Mouse (Mus musculus) adrenal gland, postnatal 14 days (tissue): ENCODE data around the gene Fry. TPM values are rescaled to one million over a fixed set of nuclear protein-coding genes. Genes with fewer than 3 reads are reported as not detected.

Source experiments
- DNase-seq: peaks from one replicate; pipeline ENCODE4 v3.0.0; 2021; ENCODE audit warnings: mixed read lengths
- total RNA-seq: library from RNA; stranded (reverse); gene quantifications from 2 replicates; pipeline ENCODE4 v1.2.3, GENCODE M21; 2021

The Fry gene
- total RNA-seq, 1 experiment from 2014 or later, result 39.4 TPM

DNA sequence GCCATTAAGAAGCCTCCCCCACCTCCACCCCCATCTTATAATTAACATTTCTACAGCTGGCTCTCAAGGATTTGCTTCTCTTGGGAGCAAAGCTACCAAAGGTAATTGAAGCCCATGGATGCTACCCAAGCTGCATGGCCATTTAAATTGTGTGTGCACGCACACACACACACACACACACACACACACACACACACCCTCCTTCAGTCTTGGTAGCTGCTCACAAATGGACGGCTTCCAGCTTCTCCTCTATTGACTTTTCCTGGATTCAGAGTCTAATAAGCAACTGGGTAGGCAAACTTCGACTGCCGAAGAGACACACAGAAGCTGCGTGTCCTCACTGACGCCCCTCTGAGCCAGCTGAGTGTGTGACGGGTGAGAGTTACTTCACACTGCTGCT lies 11.7 kb downstream of the Fry start:
- no peak for DNase-seq

DNA sequence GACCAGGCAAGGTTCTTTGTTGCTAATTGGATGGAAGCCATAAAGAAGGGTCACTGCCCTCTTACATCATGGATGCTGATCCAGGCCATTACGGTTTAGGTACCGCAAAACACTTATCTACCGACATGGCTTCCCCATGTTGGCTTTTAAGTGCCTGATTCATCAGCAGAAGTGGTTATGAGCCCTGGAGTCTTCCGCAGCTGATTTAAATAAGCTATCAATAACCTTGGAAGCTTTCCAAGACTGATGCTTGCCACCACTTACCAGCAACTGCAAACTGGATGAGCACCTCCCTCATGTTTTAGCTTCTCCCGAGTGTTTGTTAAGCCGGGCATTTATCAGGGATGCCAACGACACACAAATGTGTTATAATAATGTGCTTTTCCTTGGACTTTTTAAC lies 12.7 kb downstream of the Fry start:
- DNase-seq, result no peak

DNA sequence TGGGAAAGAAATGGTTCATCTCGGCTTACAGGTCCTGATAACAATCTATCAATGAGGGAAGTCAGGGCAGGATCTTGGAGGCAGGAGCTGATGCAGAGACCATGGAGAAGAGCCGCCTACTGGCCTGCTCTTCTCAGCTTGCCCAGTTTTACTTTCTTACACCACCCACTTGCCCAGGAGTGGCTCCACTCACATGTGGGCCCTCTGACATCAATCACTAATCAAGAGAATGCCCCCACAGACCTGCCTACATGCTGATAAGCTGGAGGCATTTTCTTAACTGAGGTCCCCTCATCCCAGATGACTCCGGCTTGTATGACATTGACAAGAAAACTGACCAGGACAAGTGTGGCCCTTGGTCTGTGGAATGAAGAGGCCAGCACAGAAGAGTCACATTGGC lies 16.2 kb downstream of the Fry start:
- DNase-seq, result no peak

DNA sequence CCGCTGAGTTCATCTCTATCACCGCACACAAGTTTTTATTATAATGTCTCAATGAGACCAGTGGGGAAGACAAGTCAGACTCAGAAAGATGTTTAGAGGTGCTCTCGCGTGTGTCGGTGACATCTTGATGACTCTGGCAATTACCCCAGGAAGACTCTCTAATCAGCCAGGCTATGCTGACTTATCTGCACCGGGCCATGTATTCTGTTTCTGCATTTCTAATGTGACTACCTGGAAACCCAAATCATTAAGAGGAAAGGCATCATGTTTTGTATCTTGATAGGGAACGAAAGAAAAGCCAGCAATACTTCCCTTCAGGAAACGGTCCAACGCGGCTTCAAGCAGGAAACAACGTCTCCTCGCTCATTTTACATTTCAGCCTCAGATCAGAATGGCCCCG lies 17.1 kb downstream of the Fry start:
- DNase-seq, result no peak

DNA sequence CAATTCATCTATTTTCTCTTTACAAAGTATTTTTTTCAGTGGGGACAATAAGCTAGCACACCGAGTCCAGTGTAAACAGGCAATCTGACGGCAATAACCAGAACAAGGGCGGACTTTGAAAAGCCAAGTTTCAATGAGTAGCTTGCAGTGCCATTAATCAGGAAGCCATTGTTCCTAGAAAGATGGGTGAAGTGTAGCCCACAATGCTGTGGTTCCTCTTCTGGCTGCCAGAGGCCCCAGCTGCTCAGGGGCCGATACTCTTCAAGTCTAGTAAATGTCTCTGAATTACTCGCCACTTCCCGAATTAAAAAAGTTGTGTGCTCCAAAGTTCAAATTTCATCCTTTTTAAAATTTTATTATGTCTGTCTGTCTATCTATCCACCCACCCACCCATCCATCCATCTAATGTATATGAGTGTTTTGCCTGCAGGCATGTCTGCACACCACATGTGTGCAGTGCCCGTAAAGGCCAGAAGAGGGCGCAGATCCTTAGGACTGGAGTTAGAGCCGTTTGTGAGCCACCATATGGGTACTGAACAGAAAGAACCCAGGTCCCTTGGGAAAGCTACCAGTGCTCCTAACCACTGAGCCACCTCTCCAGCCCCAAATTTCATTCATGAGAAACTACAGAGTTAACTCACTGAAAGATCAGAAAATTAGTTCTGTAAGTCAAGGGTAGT lies 19.5 kb downstream of the Fry start:
- DNase-seq, result peak; percentile 13

DNA sequence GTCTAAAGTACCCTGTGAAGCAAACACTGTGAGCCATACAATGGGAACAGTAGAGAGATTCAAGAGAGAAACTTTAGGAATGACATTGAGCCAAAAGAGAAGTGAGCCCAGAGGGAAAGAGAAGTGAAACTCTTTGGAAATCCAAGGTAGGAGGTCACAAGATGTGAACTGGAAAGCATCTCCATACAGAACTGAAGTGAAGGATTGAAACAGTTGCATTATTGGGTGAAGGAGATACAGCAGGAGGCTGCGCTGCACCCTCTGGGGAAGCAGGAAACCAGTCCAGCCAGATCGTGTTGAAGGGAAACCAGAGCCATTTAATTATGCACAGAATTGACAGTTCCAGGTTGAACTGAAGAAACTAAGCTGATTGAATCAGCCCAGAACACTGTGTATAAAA lies 22.1 kb downstream of the Fry start:
- DNase-seq, result no peak

DNA sequence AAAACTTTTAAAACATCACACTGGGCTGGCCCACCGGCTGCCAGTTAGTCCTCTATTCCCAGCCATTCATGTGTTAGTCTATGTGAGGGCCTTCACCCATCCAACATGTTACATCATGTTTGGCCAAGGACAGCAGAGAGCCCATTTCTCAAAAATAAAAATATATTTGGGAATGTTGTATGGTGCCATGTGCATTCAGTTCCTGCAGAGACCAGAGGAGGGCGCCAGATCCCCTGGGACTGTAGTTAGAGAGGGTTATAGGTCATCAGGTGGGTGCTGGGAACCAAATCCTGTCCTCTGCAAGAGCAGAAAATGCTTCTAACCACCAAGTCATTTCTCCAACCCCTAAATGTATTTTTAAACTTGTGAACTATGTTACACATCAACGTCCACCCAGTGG lies 27.5 kb downstream of the Fry start:
- DNase-seq, result no peak

DNA sequence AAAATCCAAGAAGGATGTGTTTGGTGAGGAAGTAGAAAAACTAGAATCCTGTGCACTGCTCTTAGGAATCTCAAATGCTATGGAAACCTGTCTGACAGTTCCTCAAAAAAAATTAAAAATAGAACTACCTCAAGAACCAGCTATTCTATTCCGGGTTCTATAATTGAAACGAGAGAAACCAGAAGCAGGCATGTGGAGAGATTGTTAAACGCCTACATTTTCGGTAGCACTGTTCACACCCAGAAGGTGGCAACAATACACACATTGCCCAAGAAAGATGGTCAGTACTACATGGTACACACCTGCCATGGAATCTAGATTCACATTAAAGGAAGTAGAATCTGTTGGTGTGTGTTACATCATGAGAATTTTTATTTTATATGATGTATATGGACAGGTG lies 28.2 kb downstream of the Fry start:
- DNase-seq, result no peak

DNA sequence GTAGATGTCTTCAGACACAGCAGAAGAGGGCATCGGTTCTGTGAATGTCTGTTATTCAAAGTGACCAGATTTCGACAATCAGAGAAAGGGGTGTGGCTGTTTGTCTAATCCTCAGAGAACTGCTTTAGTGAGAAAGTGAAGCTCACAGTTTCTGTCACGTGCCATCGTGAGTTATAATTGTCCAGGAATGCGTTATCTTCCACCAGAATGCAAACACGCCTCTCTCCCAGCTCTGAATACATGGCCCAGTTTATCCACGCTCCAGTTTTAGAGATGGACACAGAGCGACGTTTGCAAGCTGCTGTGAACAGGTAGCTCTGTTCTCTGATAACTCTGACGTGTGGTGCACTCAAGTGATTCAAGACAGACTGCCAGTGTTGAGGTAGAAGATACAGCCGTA lies 31.3 kb downstream of the Fry start:
- DNase-seq, result no peak

DNA sequence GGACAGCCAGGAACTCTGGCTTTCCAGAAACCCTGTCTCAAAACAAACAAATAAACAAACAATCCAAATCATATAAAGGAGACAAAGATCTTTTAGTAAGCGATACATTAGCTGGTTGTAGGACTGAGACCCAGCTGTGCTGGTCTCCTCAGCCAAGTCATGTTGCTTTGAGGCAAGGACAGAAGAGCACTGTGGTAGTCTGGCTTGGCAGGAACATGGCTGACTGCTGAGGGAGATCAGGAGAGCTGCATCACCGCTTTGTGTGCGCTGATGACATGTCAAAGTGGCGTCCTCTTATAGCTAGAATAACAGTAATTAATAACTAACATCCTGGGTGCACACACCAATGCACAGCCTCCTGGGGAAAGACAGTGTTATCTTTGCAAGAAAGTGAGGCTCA lies 32.5 kb downstream of the Fry start:
- DNase-seq, result no peak

DNA sequence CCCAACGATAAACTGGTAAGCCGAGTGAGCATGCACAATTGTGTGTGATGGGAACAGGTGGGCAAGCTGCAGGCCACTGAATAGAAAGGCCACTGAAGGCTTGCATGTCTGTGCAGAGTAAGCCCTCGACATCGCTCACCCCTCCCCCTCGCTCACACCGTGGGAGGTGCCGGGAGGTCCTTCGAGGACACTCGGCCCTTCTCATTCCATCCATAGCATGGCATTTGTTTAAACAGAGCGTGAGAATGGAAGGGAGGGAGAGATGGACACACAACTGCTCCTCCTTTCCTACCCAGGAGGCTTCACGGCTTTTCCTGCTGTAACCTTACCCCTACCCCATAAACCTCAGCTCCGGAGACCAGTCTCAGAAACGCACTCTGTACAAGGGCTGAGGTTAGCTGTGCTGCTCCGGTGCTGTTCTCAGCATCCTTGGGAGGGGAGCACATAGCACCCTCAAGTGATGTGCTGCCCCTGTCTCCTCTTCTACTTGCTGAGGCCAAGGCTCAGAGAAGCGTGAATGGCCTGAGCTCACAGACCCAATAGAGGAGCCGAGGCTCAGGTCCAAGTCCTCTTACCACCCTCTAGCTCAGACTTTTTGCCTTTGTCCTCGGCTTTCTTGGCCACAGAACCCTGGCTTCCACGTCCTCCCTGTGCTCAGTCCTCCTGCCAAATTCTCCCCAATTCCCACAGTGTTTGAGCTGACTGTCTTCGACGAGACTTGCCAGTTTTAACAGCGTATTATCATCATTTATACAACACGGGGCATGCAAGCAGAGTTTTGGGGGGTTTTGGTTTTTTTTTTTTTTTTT lies 33.8 kb downstream of the Fry start:
- DNase-seq, result peak; percentile 41

DNA sequence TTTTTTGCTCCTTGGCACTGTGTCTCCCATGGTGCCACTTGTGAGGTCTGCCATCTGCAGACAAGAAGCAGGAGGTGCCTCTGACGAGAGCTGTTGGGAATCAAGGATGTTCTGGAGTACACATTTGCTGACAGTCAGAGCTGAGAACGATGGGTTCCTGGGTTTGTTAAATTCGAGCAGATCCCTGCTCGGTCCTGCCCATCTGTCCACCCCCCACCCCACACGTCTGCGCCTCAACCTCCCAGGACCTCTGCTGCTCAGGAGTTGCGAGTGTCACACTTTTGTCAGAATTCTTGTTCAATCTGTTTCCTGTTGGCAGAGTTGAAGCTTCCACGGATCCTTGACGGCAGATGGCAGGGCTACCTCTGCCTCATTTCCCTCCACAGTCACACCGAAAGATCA lies 34.4 kb downstream of the Fry start:
- no peak for DNase-seq

DNA sequence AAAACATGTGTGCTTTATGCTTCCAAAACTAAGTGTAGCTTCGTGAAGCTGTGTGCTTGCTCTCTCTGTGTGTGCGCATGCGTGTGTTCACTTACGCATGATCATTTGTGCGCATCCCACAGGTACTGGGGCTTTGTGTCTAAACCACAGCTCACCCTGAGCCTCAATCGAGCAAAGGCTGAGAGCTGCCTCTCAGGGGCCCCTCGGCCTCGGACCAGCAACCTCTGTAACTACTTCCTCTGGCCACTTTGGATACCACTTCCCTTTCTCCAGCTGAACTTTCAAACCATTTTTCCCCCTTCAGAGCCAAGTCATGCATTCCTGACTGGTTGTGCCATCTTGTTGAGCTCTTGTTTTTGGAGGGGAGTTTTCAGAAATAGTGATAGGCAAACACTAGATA lies 36.9 kb downstream of the Fry start:
- no peak for DNase-seq

DNA sequence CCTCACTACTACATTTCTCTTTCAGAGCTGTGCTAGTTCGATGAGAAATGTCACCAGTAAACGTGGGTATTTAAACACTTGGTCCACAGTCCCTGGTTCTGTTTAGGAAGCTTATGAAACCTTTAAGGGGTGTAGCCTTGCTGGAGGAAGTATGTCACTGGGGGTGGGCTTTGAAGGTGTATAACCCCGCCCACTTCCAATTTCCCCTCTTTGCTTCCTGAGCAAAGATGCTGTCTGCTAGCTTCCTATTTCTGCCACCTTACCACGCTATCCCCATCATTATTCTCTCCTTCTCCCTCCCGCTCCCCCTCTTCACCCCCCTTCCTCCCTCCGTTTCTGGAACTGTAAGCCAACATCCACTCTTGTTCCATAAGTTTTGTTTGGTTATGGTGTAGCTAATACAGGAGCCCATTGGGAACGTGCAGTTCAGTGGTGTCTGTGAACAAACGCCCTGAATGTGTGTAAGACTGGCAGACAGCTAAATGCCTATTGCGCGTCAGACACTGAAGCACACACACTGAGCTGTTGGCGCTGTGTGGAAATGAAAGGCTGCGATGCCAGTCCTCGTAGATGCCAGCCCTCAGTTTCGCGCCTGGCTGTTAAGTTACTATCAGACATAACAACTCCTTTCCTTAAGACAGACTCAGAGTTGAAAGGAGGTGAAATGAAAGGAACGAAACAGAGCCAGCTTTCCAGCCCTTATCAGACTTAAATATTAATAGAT lies 37.8 kb downstream of the Fry start:
- no peak for DNase-seq

DNA sequence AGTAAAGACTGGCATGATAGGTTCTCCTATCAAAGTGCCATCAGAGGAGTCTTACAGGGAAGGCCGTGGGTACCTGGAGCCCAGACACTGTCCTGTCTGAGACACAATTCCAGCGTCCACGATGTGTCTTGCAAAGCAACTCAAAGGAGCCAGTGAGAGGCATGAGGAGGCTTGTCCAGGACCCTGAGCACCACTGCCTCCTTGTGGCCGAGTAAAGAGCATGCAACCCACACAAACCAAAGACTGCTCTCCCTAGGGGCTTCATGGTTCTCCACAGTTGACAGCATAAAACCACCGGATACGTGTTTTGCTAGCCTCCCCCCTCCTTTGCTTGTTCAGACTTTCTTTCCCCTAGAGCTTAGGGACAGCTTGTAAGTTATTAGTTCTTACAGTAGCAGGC lies 39.2 kb downstream of the Fry start:
- peak; percentile 54 for DNase-seq

DNA sequence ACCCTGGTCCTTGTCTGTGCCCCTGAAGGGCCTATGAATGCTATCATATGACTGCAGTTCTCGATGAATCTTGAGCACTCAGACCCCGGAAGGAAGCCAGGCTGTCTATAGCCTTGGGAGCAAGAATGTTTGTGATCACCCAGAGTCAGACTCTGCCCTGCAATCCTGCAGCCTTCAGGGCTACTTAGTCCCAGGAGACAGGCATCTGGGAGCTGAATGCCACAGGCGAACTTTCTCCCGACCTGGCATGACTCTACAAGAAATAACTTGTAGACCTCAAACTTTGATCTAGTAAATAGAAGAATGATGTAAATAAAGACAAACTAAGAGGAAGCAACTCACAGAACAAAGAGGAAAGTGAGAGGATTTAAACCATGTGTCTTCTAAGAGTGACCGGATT lies 40.7 kb downstream of the Fry start:
- peak; percentile 59 for DNase-seq

DNA sequence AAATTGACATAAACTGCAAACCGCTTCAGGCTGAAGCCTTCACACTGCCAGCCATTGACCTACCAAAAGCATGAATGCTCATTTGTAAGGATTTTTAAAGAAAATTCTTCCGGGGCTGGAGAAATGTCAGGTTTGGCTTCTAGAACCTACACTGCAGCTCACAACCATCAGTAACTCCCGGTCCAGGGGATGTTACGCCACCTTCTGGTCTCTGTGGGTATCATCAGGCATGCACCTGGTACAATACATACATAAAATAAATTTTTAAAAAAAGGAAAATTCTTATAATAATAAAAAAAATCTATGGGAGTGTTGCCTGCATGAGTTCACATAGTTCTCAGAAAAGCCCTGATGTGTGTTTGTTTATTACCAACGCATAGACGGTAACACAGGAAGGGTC lies 42.7 kb downstream of the Fry start:
- DNase-seq, result no peak

DNA sequence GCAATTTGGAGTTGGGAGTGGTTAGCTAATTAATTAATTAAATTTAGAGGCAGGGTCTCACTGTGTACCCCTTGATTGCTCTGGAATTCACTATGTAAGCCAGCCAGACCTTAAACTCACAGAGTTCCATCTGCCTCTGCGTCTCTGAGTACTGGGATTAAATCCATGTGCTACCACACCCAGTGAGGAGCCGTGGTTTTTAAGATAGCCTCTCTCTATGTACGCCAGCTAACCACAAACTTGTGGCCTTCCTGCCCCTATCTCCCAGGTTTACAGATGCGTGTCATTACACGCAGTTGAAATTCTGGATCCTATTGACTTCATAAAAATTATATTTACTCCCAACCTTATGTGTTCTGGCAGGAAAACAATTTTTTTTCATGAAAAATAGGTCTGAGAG lies 43.5 kb downstream of the Fry start:
- no peak for DNase-seq

DNA sequence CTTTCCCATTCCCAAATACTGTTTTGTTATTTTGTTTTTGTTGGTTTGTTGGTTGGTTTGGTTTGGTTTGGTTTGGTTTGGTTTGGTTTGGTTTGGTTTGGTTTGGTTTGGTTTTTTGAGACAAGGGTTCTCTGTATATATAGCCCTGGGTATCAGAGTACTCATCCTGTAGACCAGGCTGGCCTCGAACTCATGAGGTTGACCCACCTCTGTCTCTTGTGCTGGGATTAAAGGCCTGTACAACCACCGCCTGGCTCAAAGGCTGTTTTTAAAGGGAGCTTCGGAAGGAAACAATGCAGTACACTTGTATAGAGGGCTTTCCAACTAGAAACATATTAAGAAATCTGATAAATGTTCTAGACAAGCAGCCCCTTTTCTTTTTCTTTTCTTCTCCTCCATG lies 46.2 kb downstream of the Fry start:
- DNase-seq, result no peak

DNA sequence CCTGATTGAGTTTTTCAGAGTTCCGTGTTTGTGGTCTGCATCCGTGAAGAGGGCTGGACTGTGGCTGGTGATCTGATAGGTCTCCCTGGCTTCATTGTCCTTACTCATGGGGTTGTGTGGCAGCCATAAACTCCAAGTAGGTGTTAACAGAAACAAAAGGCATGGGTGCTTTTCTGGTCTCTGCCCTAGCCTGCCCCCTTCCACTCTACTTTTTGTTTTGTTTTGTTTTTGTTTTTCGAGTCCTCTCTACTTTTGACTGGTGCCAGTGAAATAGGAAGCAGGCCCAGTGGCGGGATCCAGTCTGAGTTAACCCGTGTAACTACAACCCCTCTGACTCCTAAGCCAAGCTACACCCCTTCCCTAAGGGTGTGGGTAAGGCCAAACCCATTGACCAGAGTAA lies 48.4 kb downstream of the Fry start:
- DNase-seq, result no peak

DNA sequence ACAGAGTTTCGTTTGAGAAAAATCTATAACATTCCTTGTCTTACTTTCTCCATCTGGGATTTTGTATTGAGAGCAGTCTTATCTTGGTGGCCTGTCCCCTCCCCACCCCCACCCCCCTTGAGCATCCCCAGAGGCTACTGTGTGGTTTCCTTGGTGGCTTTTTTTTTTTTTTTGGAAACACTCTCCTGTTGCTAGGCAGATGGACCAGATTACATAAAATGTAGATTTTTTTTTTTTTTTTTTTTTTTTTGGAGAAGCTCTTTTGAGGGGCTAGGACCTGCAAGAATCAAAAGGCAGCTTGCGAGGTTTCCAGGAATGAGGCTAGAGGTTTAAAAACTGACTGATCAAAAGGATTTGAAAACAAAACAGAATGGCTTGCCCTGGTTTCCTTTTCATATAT lies 48.8 kb downstream of the Fry start:
- no peak for DNase-seq

DNA sequence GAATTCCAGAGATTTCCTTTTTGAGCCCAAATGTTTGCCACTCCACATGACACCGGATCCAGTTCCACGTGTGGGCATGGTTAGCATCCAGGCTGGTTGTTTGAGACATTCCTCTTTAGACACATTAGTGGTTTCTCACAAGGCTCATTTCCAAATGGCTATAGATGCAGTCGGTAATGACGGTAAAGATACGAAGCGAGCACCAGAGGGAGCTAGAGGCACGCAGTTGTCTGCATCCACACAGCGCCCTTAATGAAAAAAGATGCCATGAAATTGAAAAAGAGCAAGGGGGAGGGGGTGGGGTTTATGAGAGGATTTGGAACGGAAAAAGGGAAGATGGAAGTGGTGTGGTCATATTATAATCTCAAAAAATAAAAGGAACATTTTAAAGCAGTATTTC lies 50.3 kb downstream of the Fry start:
- peak; percentile 75 for DNase-seq

DNA sequence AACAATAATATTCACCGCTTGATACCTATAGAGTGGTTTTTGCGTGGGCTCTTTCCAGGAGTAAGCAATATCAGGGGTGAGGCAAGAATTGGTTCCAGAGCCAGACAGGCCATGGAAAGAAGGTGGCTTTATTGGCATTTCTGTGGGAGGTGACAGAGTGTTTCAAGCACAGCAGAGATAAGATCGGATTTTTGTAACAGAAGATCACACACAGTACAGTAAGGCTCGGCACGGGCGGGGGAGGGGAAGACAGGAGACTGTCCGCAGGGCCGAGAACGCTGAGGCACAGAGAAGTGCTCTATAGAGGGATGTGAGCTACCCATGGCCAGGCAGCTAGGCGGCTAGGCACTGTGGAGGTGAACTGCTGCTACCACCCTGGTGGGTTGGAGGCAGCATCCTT lies 53.1 kb downstream of the Fry start:
- no peak for DNase-seq

DNA sequence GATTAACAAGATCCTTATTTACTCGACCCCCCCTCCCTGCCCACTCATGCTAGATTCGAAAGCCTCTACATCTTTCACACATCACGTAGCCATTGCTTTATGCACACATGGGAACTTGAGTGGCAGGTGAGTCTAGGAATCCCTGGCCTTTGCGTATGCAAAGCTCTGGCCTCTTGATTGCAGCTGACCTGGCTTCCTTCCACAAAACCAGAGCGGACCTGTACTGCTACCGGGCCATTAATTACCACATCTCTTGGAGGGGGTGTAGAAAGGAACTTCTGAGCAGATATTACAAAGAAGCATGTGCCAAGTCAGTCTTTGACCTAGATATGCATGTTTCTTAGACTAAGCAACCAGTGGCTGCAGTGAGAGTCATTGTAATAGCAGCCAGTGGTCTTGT lies 55.4 kb downstream of the Fry start:
- peak; percentile 27 for DNase-seq
